Mouse (Mus musculus) frontal cortex, postnatal 36 days (tissue): ENCODE results near the gene Alg9.

Experiments used
- DNase-seq, 2 experiments: peaks; one replicate each; pipeline ENCODE4 v3.0.0; 2022; ENCODE audit warnings: low spot score in 2 of 2

Gene Alg9

GRCm38 (mm10) chr9:50756711-50757110 lies 18.1 kb upstream of the Alg9 start:
- DNase-seq, result no peak

DNA sequence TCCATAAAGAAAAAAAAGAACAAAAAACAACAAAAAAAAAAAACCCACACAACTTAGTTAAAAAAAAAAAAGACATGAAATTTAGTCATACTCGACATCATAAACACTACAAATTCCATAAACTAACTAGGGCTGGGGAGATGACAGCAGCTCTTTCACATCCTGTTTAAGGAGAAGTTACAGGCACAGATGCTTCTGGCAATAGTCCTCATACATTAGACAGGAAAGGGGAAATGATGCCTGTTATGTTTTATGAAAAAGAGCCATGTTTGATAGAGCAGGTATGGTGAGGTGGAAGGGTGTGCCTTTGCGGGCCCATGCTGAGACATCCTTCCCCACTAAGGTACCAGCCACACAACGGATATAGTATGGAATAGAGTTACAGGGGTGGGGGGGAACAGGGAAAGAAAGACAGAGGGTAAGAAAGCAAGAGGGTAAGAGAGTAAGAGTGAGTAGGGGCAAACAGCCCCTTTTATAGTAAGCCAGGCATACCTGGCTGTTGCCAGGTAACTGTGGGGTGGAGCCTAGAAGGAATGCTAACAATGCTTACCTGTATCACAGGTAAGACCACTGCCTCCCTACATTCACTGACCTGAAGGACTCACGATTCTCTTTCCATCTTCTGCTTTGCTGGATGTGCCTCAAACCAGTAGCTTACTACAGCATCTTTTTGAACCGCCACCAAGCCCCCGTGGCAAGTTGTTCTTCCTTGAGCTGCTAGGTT lies 13.1 kb upstream of the Alg9 start:
- DNase-seq, result no peak

DNA sequence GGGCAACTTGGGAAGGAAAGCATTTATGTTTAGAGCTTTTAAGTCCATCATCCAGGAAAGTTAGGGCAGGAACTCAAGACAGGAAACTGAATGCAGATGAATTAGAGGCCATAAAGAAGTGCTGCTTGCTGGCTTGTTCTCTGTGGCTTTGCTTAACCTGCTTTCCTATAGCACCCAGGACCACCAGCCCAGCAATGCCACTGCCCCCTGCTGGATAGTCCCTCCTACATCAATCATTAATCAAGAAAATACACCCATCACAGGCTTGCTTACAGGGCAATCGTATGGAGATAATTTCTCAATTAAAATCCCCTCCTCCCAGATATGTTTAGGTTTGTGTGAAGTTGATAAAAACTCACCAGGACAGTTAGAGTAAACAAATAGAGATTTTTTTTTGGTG lies 11.5 kb upstream of the Alg9 start:
- DNase-seq, result no peak

DNA sequence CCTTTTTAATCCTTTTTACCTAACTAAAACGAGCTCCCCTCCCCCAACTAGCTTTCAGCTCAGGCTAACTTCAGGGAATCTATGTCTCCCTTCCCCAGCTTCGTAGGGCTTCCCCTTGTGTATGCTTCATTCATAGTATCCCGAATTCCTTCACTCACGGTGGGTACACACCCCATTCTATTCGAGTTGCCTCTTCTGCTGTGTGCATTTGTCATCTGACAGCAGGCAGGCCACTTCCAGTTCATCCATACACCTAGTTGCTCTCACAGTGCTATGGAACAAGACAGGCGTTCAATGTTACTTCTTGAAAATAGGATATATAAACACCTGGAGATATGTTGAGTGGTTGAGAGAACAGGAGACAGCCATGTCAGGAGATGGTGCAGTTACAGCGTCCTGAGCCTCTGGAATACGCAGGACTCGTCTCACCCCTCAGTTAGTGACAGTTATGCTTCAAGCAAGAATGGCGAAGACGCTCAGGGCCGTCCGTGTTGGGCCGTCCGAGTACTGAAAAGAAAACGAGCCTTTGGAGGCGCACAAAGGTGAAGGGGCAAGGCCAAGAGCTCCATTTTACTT lies 7.2 kb upstream of the Alg9 start:
- peak in 1 of 2 experiments; percentile 11 for DNase-seq

DNA sequence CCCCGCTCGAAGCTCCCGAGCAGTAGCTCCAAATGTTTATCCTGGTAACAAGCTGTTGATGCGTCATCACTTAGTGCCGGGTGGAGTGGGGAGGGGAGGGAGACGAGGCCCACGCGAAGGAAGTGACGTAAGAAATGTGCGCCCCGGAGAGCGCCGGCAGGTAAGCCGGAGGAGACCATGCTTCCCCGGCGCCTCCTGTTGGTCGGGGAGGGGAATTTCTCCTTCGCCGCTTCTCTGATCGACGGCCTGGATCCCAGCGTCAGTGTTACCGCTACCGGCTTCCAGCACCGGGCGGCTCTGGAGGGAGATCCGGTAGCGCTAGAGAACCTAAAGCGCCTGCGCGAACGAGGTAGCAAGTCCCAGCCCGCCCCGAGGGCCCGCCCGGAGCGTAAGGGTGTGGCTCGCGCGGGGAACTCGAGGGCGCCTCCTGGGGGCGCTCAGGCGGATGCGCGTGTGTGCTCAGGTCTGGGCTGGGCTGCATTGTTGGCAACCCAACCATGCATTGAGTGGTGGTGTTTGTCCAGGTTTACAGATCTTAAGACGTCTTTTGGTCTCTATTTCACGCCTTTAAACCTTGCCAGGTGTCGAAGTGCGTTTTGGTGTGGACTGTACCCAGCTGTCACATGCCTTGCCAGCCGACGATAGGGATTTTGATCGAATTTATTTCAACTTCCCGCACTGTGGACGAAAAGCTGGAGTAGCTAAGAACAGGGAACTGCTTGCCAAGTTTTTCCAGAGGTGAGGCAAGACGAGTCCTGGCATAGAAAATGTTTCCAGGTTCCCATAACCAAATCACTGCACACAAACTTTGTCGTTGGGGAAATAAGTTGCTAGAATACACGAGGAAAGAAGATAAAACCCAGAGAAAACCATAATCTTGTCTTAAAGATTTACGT lies 6.5 kb upstream of the Alg9 start, which contains the start of gene Fdxacb1:
Gene Fdxacb1, plus strand, starts transcription at position 130 of the 896 bp plus-strand sequence.
- DNase-seq, result peak; percentile 99

- DNase-seq, result no peak
Measured at GRCm38 (mm10) chr9:50770011-50770410, 4.8 kb upstream of the Alg9 start.

DNA sequence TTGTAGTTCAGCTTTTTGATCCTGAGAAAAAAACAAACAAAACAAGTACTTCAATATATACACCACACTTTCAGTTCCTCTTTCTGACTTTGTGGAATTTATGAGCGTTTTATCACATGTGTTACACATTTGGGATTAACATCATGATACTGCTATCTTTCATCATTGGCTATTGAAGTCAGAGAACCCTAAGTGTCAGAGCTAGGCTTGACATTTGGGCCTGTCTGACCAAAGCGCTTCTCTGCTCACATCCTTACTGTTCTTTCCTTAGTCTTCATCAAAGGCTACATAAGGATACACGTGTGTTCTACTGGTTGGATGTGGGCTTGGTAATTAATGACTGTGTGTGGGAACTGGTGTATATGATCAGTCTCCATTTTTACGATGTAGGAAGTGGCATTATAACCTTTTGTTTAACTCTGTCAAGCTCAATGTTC lies 775 bp upstream of the Alg9 start:
- no peak for DNase-seq

GRCm38 (mm10) chr9:50775662-50776126 lies 875 bp downstream of the Alg9 start:
- DNase-seq, result peak in 1 of 2 experiments; percentile 14

- no peak for DNase-seq
Measured at GRCm38 (mm10) chr9:50776162-50776760, 1.4 kb downstream of the Alg9 start.

- peak; percentile 16 to 24 for DNase-seq
Measured at GRCm38 (mm10) chr9:50782155-50782554, 7.3 kb downstream of the Alg9 start.

- no peak for DNase-seq
Measured at GRCm38 (mm10) chr9:50795266-50795665, 20.4 kb downstream of the Alg9 start.

DNA sequence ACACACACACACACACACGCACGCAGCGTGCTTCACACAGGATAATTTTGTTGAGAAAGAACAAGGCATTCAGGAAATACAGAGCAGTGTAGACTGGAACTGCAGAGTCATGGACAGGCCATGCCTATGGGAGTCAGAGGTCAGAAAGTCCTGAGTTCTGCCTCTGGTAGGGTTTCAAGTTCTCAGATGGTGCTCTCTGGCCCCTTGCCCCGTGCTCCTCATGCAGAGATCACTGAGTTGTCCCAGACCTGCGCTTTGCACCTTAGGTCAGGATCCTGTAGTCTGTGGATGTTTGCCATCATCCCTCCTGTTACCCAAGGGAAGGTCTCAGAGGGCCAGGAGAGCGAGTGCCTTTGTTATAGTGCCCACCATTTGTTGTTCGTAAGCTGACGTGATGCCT lies 22.0 kb downstream of the Alg9 start:
- DNase-seq, result no peak

GRCm38 (mm10) chr9:50797641-50798040 lies 22.8 kb downstream of the Alg9 start:
- no peak for DNase-seq

GRCm38 (mm10) chr9:50798368-50798767 lies 23.5 kb downstream of the Alg9 start:
- DNase-seq, result no peak

DNA sequence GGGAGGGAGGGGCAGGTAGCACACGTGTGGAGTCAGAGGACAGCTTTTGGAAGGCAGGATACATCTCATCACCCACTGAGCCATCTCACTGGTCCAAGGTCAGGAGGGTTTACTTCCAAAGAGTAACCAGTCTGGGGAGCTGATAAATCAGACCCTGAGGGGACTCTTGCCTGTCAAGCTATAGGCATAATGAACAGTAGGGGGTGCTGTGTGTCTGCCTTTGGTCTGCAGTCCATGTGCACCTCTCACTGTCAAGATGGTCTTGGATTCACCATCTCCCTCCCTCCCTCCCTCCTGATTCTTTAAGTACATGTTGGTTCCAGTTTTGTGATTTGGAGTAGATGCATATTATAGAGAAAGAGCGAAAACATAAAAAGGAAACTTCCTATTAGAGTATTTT lies 26.2 kb downstream of the Alg9 start:
- DNase-seq, result peak in 1 of 2 experiments; percentile 26

- DNase-seq, result no peak
Measured at GRCm38 (mm10) chr9:50803055-50803671, 28.3 kb downstream of the Alg9 start.

DNA sequence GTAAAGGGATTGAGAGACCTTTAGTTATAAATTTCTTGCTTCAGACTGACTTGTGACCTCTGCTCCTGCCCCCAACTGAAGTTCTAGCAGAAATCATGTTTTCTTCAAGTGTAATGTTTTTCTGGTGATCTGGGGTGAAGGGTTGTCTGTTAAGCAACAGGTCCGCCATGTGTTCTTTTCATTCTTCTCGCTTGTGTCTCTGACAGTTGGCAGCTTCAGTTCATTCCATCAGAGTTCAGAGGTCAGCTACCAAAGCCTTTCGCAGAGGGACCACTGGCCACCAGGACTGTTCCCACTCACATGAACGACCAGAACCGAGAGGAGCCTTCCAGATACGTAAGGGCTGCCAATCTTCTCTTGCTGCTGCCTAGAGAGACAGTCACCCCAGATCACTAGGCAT lies 33.7 kb downstream of the Alg9 start:
- no peak for DNase-seq

DNA sequence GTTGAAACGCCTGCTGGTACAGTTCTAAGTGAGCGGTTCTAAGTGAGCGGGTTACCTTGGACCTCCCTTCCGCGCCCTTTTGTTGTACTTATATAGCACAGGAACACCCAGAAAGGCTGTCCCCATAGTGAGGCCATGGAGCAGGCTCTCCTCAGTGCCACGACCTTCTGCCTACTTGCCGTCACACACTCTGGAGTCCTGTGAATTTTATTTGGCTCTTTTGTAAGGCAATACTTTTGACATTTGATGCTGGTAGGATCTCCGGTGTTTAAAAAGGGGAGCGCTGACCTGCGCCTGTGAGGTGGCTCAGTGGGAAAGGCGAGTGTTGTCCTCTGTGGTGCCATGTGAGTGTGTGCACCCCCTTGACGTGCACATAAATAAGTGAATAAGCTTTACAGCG lies 34.3 kb downstream of the Alg9 start:
- DNase-seq, result no peak

DNA sequence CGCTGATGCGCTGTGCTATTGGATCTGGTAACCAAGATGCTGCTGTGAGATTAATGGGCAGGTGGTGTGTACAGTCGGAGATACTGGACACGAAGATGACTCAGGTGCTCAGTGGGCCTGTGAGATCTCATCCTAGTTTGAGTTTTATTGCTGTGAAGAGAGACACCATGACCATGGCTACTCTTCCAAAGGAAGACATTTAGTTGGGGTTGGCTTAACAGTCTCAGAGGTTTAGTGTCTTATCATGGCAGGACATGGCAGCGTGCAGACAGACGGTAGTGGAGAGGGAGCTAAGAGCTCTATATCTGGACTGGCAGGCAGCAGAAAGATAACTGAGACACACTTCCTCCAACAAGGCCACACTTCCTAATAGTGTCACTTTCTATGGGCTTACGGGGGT lies 36.4 kb downstream of the Alg9 start:
- no peak for DNase-seq

GRCm38 (mm10) chr9:50811746-50812145 lies 36.9 kb downstream of the Alg9 start:
- no peak for DNase-seq

DNA sequence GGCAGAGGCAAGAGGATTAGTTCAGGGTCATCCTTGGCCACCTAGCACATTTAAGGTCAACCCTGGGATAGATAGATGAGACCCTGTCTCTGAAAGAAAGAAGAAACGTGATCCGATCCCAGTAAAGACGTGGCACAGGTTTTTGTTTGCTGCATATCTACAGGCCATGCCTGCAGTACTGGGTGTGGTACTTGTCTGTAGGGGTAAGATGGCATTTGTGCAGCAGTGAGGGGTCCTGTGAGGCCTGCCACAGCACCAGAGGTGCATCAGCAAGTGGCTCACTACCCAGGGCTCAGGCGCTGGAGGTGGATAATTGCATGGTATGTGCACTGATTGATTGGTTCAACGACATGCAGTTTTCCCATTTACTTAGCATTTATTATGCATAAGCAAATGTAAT lies 39.0 kb downstream of the Alg9 start:
- no peak for DNase-seq

GRCm38 (mm10) chr9:50815666-50816065 lies 40.8 kb downstream of the Alg9 start:
- no peak for DNase-seq
